Mouse (Mus musculus) limb, embryonic 12.5 days (tissue): ENCODE data around the gene Spag9. TPM values are rescaled to one million over a fixed set of nuclear protein-coding genes. Genes with fewer than 3 reads are reported as not detected.
"Not testable (repeated sequence)": the region's sequence is repeated elsewhere in the genome, so short reads cannot be mapped to it uniquely, and the experiment has no call there.

Experiments used
- ATAC-seq: fragments of 200-750 bp; cut with Nextera tagmentation; 2 replicates; pipeline ENCODE4 v1.8.0; 2017; ENCODE audit warnings: low read depth, moderate TSS enrichment; ENCODE audit not compliant: insufficient number of reproducible peaks, insufficient read depth, low FRiP score, low TSS enrichment
- H3K27ac ChIP-seq: fragments of 300-500 bp; sonication (generic); 2 replicates; pipeline ENCODE4 v1.5.1; 2016; ENCODE audit warnings: mild to moderate bottlenecking, moderate library complexity
- H3K27me3 ChIP-seq: fragments of 300-500 bp; sonication (generic); 2 replicates; pipeline ENCODE4 v1.6.1; 2016; ENCODE audit warnings: mild to moderate bottlenecking, moderate library complexity
- H3K36me3 ChIP-seq: fragments of 300-500 bp; sonication (generic); 2 replicates; pipeline ENCODE4 v1.6.1; 2016; ENCODE audit warnings: mild to moderate bottlenecking, moderate library complexity
- H3K4me1 ChIP-seq: fragments of 300-500 bp; sonication (generic); replicated peaks from 2 replicates; pipeline ENCODE4 v1.6.1; 2016
- H3K4me2 ChIP-seq: fragments of 300-500 bp; sonication (generic); 2 replicates; pipeline ENCODE4 v1.6.1; 2016; ENCODE audit warnings: mild to moderate bottlenecking, moderate library complexity
- H3K4me3 ChIP-seq: fragments of 300-500 bp; sonication (generic); replicated peaks from 2 replicates; pipeline ENCODE4 v1.5.1; 2016; ENCODE audit warnings: mild to moderate bottlenecking
- H3K9ac ChIP-seq: fragments of 300-500 bp; sonication (generic); replicated peaks from 2 replicates; pipeline ENCODE4 v1.6.1; 2016; ENCODE audit warnings: mild to moderate bottlenecking, moderate library complexity
- H3K9me3 ChIP-seq: fragments of 300-500 bp; sonication (generic); 2 replicates; pipeline ENCODE4 v1.6.1; 2016; ENCODE audit warnings: mild to moderate bottlenecking, moderate library complexity
- WGBS: fragments of 180-500 bp; shearing (Covaris S2); methylation state at CpG from one replicate; pipeline ENCODE4 v1.1.7; 2016; 5-methylcytosine and 5-hydroxymethylcytosine counted together
- polyA plus RNA-seq: library from polyadenylated mRNA; unstranded; fragments of >200 nt; fragmentation: Nextera tagmentation; extraction: Ambion mirVana; gene quantifications from 2 replicates; pipeline ENCODE4 v1.2.1, GENCODE M21; 2016

Gene Spag9
- polyA plus RNA-seq, 1 experiment from 2014 or later = 53.8 TPM

GRCm38 (mm10) chr11:94020403-94020802, 24.5 kb downstream of the Spag9 start:
- WGBS = 60% methylated on average over 6 of the region's 6 CpGs
- H3K9me3 ChIP-seq = no peaks in the 10 kb centered on the region
- no peak for ATAC-seq
- no peak overlapping the region for H3K27ac ChIP-seq
- H3K27me3 ChIP-seq = no peaks in the 10 kb centered on the region
- peaks cover 14% of the 10 kb centered on the region; the same call in 1 of the 2 replicates for H3K36me3 ChIP-seq
- H3K9ac ChIP-seq = no peak overlapping the region
- H3K4me1 ChIP-seq = no peaks in the 10 kb centered on the region
- H3K4me2 ChIP-seq = no peak overlapping the region
- H3K4me3 ChIP-seq = no peak overlapping the region

DNA sequence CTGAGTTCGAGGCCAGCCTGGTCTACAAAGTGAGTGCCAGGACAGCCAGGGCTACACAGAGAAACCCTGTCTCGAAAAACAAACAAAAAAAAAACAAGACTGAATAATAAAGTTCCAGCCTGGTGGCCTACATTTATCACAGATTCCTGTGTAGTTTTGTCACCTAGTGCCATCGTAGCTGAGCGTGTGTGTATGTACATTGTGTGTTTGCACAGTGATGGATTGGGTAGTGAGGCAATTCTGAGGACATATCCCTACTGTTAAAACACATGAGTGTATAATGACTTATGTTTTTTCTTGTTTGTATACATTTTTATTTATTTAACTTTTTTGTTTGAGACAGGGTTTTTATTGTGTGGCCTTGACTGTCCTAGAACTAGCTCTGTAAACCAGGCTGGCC, 30.4 kb downstream of the Spag9 start:
- Histone ChIP-seq H3K9ac (no peak overlapping the region), H3K27ac (no peak overlapping the region), H3K4me3 (no peak overlapping the region)

GRCm38 (mm10) chr11:94032084-94032483, 36.2 kb downstream of the Spag9 start:
- Histone ChIP-seq H3K4me1 (no peaks in the 10 kb centered on the region), H3K36me3 (no peaks in the 10 kb centered on the region), H3K27ac (no peak overlapping the region), H3K9ac (no peak overlapping the region), H3K4me3 (no peak overlapping the region), H3K27me3 (no peaks in the 10 kb centered on the region), H3K4me2 (no peak overlapping the region), H3K9me3 (no peaks in the 10 kb centered on the region)
- ATAC-seq = no peak
- WGBS = 88% methylated on average over 4 of the region's 4 CpGs

More for the DNA sequence above, 30.4 kb downstream of the Spag9 start:
- Histone ChIP-seq H3K36me3 (no peaks in the 10 kb centered on the region), H3K27me3 (no peaks in the 10 kb centered on the region), H3K9me3 (no peaks in the 10 kb centered on the region), H3K4me2 (no peak overlapping the region), H3K4me1 (no peaks in the 10 kb centered on the region)
- 93% methylated on average over 4 of the region's 4 CpGs for WGBS
- no peak for ATAC-seq

GRCm38 (mm10) chr11:94032971-94033370, 37.1 kb downstream of the Spag9 start:
- 79% methylated on average over 2 of the region's 2 CpGs for WGBS
- Histone ChIP-seq H3K9me3 (no peaks in the 10 kb centered on the region), H3K27me3 (no peaks in the 10 kb centered on the region), H3K4me2 (no peak overlapping the region), H3K9ac (no peak overlapping the region), H3K27ac (no peak overlapping the region), H3K36me3 (no peaks in the 10 kb centered on the region; the same call in 1 of the 2 replicates), H3K4me3 (no peak overlapping the region), H3K4me1 (no peaks in the 10 kb centered on the region)
- ATAC-seq = no peak

DNA sequence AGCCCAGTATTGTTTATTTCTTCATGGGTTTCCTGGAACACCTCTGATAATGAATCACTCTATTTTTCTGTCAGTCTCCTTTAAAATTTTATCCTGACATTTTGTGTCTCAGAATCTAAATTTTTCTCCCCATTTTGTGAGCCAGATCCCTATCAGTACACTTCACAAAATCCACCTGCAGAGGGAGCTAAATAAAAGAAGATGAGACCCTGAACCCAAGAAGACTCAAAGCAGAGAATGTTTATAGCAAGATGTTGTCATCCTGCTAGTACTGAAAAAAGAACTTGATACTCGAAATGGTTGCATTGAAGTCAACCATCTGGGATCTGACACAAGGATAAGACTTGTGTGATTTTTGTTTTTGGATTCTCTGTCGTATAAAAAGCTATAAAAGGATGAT, 40.1 kb downstream of the Spag9 start:
- ATAC-seq = no peak

GRCm38 (mm10) chr11:94041475-94041874, 45.6 kb downstream of the Spag9 start:
- Histone ChIP-seq H3K4me1 (0 out of 2 replicates have a peak, but pooled peaks cover 2% of the 10 kb centered on the region), H3K9me3 (no peaks in the 10 kb centered on the region), H3K27ac (no peak overlapping the region), H3K27me3 (no peaks in the 10 kb centered on the region), H3K36me3 (no peaks in the 10 kb centered on the region; the same call in 1 of the 2 replicates), H3K4me3 (no peak overlapping the region), H3K4me2 (no peak overlapping the region), H3K9ac (no peak overlapping the region)
- ATAC-seq = no peak
- WGBS = 87% methylated on average over 1 of the region's 1 CpGs

More for the DNA sequence above, 40.1 kb downstream of the Spag9 start:
- no peaks in the 10 kb centered on the region; the same call in 1 of the 2 replicates for H3K36me3 ChIP-seq
- H3K4me2 ChIP-seq = no peak overlapping the region
- H3K9ac ChIP-seq = no peak overlapping the region
- no peaks in the 10 kb centered on the region for H3K27me3 ChIP-seq
- no peaks in the 10 kb centered on the region for H3K9me3 ChIP-seq
- H3K4me1 ChIP-seq = no peaks in the 10 kb centered on the region
- no peak overlapping the region for H3K4me3 ChIP-seq
- 56% methylated on average over 2 of the region's 2 CpGs for WGBS
- H3K27ac ChIP-seq = no peak overlapping the region

DNA sequence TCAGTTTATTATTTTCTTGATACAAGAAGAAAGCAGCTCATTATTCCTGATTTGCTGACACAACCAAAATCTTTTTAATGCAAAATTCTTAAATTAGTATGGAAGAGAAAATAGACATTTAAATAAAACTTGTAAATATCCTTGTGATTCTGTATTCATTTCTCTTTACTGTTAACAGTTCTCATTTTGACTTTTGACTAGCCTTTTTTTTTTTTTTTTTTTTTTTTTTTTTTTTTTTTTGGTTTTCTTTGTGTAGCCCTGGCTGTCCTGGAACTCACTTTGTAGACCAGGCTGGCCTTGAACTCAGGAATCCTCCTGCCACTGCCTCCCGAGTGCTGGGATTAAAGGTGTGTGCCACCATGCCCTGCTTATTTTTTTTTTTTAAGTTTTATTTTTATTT, 46.4 kb downstream of the Spag9 start:
- H3K4me2 ChIP-seq, H3K27me3 ChIP-seq, H3K9ac ChIP-seq, H3K27ac ChIP-seq, ATAC-seq, H3K4me3 ChIP-seq, H3K9me3 ChIP-seq, H3K4me1 ChIP-seq, H3K36me3 ChIP-seq: not testable (repeated sequence)
- 77% methylated on average over 1 of the region's 1 CpGs for WGBS

DNA sequence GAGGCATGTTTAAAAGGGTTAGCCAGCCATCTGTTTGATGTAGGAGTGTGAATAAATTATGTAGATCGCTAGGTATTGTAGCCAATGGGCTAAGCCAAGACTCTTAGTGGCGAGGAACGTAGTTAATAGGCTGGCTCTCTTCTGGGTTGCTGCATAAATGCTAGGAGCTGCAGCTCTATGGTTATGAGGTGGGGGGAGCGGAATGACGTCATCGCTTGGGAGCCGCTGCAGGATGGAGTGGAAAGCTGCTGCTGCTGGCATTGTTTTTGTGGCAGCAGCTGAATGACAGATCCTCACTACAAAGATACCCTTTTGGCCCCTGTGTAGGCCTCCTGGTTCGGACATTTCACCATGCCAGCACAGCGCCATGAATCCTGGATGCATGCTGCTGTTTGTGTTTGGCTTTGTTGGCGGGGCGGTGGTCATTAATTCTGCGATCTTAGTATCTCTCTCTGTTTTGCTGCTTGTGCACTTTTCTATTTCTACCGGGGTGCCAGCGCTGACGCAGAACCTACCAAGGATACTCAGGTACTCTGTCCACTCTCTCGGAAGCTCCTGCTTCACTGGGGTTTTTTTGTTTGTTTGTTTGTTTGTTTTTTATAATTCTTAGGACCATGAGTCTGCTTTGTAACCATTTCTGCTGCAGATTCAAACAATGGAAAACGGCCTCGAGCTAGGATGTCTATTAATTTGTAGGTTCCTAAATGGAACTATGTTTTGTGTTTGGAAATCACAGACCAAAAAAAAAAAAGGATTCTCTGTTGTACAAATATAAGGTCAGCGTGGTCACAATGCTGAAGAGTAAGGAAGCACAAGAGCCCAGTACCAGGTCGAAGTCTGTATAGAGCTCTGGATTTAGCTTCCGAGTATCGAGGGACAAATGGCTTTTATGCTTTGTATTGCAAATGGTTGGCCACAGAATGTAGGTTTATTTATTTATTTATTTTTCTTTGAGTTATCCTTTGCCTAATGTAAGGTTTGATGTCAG, 48.4 kb downstream of the Spag9 start:
- 4% methylated on average over 22 of the region's 22 CpGs for whole genome bisulfite sequencing

DNA sequence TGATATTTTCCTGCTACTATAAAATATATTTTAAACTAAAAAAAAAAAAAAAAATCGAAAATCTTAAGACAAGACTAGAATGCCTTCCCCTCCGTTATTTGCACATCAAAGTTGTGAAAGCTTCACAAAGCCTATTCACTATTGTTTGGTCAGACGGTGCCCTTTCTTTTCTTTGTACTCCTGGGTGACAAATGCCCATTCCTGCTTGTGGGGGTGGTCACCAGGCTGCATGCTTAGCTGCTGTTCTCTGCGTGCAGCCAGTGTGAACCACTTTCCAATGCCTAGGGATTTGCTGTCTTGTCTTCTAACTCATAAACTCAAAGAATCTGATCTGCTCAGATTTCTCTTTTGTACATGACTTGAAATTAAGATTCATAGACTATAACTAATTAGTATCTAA, 49.1 kb downstream of the Spag9 start:
- H3K27ac ChIP-seq = no peak overlapping the region
- peaks cover 14% of the 10 kb centered on the region for H3K36me3 ChIP-seq
- no peaks in the 10 kb centered on the region for H3K27me3 ChIP-seq
- ATAC-seq = no peak
- H3K4me3 ChIP-seq = peak overlapping the region; percentile 58
- H3K9me3 ChIP-seq = no peaks in the 10 kb centered on the region
- H3K4me1 ChIP-seq = 0 out of 2 replicates have a peak, but pooled peaks cover 2% of the 10 kb centered on the region
- H3K9ac ChIP-seq = no peak overlapping the region
- peak overlapping the region; percentile 76 for H3K4me2 ChIP-seq
- 7% methylated on average over 4 of the region's 4 CpGs for WGBS

More for the DNA sequence above, 48.4 kb downstream of the Spag9 start:
- Histone ChIP-seq H3K4me3 (peak overlapping the region; percentile 58), H3K4me2 (peak overlapping the region; percentile 76), H3K9ac (peak overlapping the region; percentile 73), H3K9me3 (no peaks in the 10 kb centered on the region), H3K36me3 (peaks cover 10% of the 10 kb centered on the region), H3K27me3 (no peaks in the 10 kb centered on the region), H3K27ac (peak overlapping the region; percentile 84), H3K4me1 (0 out of 2 replicates have a peak, but pooled peaks cover 2% of the 10 kb centered on the region)
- ATAC-seq = peak; percentile 98

DNA sequence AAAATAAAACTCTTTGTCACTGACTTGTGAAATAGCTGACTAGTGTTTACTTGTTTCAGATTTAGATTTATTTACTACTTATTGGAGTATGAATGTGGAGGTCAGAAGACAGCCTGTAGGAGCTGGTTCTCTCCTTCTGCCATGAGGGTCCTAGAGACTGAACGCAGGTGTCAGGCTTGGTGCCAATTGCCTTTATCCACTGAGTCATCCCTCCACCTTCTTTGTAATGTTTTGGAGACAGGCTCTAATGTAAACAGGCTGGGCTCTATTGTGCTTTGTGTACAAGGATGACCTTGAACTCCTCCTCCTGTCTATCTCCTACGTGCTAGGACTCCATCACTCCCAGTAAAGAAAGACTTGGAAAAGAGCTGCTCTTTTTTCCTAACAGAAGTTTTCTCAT, 51.4 kb downstream of the Spag9 start:
- 91% methylated on average over 2 of the region's 2 CpGs for WGBS
- H3K9ac ChIP-seq = no peak overlapping the region
- H3K36me3 ChIP-seq = peaks cover 23% of the 10 kb centered on the region
- H3K4me3 ChIP-seq = no peak overlapping the region
- H3K4me2 ChIP-seq = no peak overlapping the region
- no peaks in the 10 kb centered on the region for H3K27me3 ChIP-seq
- H3K9me3 ChIP-seq = no peaks in the 10 kb centered on the region
- H3K4me1 ChIP-seq = 0 out of 2 replicates have a peak, but pooled peaks cover 2% of the 10 kb centered on the region
- no peak for ATAC-seq
- H3K27ac ChIP-seq = no peak overlapping the region

GRCm38 (mm10) chr11:94054176-94054575, 58.3 kb downstream of the Spag9 start:
- WGBS = 86% methylated on average over 3 of the region's 3 CpGs
- no peak for ATAC-seq
- no peak overlapping the region for H3K9ac ChIP-seq
- H3K4me3 ChIP-seq = no peak overlapping the region
- H3K27me3 ChIP-seq = no peaks in the 10 kb centered on the region
- H3K9me3 ChIP-seq = no peaks in the 10 kb centered on the region
- H3K4me2 ChIP-seq = no peak overlapping the region
- peaks cover 41% of the 10 kb centered on the region for H3K36me3 ChIP-seq
- H3K27ac ChIP-seq = no peak overlapping the region
- H3K4me1 ChIP-seq = no peaks in the 10 kb centered on the region
